Mouse (Mus musculus): ENCODE measurements at regions not wholly inside any gene's neighbourhood (a gene's known extent, or its start where the extent isn't known, plus 50 kb on each side); places are given as distances from the start of the nearest gene placed in this dataset.

GRCm38 (mm10) chr3:131886984-131887383 is 198.1 kb upstream of the Dkk2 start:
- no peaks in the 10 kb centered on the region for H3K4me1 ChIP-seq (ENCODE audit: control insufficient read depth, insufficient read depth, low read length)
- DNase-seq (ENCODE audit: low spot score) (no peak), ATAC-seq (no peak)
- H3K36me3 ChIP-seq (ENCODE audit: control insufficient read depth, insufficient read depth, low read length), result no peaks in the 10 kb centered on the region
- H3K4me2 ChIP-seq (ENCODE audit: low read length), result no peak overlapping the region
- no peak overlapping the region for H3K4me3 ChIP-seq (ENCODE audit: low read depth, low read length)
- no peaks in the 10 kb centered on the region for H3K27me3 ChIP-seq (replicated peaks; ENCODE audit: control insufficient read depth, insufficient read depth, low read length)
- H3K27ac ChIP-seq (ENCODE audit: low read depth, low read length), result no peak overlapping the region
- WGBS, result 84% methylated on average over 8 of the region's 8 CpGs
- no peak overlapping the region for H3K9ac ChIP-seq (ENCODE audit: low read length)
- H3K9me3 ChIP-seq (replicated peaks; ENCODE audit: control insufficient read depth, low read length), result no peaks in the 10 kb centered on the region

DNA sequence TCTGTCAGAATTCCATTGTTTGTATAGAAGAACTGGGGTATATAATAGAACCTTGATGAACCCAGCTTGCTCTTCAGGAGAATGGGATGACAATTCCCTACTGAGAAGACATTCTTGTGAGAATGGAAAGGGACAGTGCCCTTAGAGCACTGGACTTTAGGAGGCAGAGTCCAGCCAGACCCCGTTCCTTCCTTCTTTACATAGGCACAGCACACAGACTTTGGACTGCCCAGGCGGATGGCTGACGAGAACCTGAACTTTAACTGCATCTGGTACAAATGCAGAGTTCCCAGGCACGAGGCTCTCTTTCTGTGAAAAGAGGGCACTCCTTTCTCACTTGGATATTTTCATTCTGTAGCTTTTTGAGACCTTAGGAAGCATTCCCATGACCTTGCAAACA is 197.4 kb upstream of the Dkk2 start:
- WGBS, result 80% methylated on average over 4 of the region's 4 CpGs
- H3K4me2 ChIP-seq (ENCODE audit: low read length), result no peak overlapping the region
- DNase-seq (ENCODE audit: low spot score), result no peak

DNA sequence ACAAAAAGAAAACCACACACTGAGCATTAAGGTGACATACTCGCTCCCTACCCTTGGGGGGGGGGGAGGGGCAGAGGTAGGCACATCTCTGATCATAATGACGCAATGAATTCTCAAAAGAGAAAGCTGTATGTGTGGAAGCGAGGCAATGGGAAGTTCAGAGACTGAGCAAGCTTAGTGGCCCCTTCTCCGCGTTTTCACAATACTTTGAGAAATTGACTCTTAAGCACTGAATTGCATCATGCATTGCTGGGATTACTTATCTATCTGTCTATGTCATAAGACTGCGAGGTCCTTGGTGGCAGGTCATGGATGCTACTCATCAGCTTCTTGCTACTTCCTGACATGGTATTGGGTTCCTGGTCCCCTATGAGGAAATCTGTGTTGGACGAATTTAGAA is 193.2 kb upstream of the Dkk2 start:
- 87% methylated on average over 7 of the region's 7 CpGs for WGBS
- no peak for DNase-seq (ENCODE audit: low spot score)
- H3K4me3 ChIP-seq (ENCODE audit: low read depth, low read length), result no peak overlapping the region

More for the DNA sequence above, 197.4 kb upstream of the Dkk2 start:
- Histone ChIP-seq H3K27ac (ENCODE audit: low read depth, low read length) (no peak overlapping the region), H3K36me3 (ENCODE audit: control insufficient read depth, insufficient read depth, low read length) (no peaks in the 10 kb centered on the region), H3K4me1 (ENCODE audit: control insufficient read depth, insufficient read depth, low read length) (no peaks in the 10 kb centered on the region), H3K4me3 (ENCODE audit: low read depth, low read length) (no peak overlapping the region), H3K9ac (ENCODE audit: low read length) (no peak overlapping the region), H3K27me3 (replicated peaks; ENCODE audit: control insufficient read depth, insufficient read depth, low read length) (no peaks in the 10 kb centered on the region), H3K9me3 (replicated peaks; ENCODE audit: control insufficient read depth, low read length) (no peaks in the 10 kb centered on the region)
- ATAC-seq, result no peak

GRCm38 (mm10) chr3:131893061-131893804 is 191.9 kb upstream of the Dkk2 start:
- Histone ChIP-seq H3K9me3 (replicated peaks; ENCODE audit: control insufficient read depth, low read length) (no peaks in the 10 kb centered on the region), H3K36me3 (ENCODE audit: control insufficient read depth, insufficient read depth, low read length) (no peaks in the 10 kb centered on the region), H3K27me3 (replicated peaks; ENCODE audit: control insufficient read depth, insufficient read depth, low read length) (no peaks in the 10 kb centered on the region), H3K9ac (ENCODE audit: low read length) (no peak overlapping the region), H3K4me1 (ENCODE audit: control insufficient read depth, insufficient read depth, low read length) (no peaks in the 10 kb centered on the region), H3K4me3 (ENCODE audit: low read depth, low read length) (no peak overlapping the region), H3K4me2 (ENCODE audit: low read length) (no peak overlapping the region), H3K27ac (ENCODE audit: low read depth, low read length) (no peak overlapping the region)
- ATAC-seq (no peak), DNase-seq (ENCODE audit: low spot score) (peak; percentile 7)
- 42% methylated on average over 16 of the region's 16 CpGs for WGBS

More for the DNA sequence above, 193.2 kb upstream of the Dkk2 start:
- Histone ChIP-seq H3K4me2 (ENCODE audit: low read length) (no peak overlapping the region), H3K36me3 (ENCODE audit: control insufficient read depth, insufficient read depth, low read length) (no peaks in the 10 kb centered on the region), H3K4me1 (ENCODE audit: control insufficient read depth, insufficient read depth, low read length) (no peaks in the 10 kb centered on the region), H3K9me3 (replicated peaks; ENCODE audit: control insufficient read depth, low read length) (no peaks in the 10 kb centered on the region), H3K9ac (ENCODE audit: low read length) (no peak overlapping the region), H3K27me3 (replicated peaks; ENCODE audit: control insufficient read depth, insufficient read depth, low read length) (no peaks in the 10 kb centered on the region), H3K27ac (ENCODE audit: low read depth, low read length) (no peak overlapping the region)
- ATAC-seq, result no peak

DNA sequence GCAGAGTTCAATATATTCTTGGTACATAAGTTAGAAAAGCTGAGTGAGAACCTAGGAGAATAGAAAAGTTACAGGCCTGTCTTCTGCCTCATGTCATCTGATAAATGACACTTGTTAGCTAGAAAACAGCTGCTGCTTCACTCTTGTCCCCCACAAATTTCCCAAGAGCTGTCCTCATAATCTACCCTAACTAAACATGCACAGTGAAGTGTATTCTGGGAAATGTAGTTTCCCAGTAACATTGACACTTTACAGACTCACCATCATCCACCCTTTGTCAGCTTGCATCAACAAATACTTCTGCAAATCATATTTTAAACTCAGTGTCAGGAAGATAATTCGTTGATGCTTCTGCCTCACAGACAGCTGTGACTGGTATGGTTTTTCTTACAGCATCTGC is 190.0 kb upstream of the Dkk2 start:
- no peak overlapping the region for H3K9ac ChIP-seq (ENCODE audit: low read length)
- H3K9me3 ChIP-seq (replicated peaks; ENCODE audit: control insufficient read depth, low read length), result no peaks in the 10 kb centered on the region
- no peak overlapping the region for H3K27ac ChIP-seq (ENCODE audit: low read depth, low read length)
- DNase-seq (ENCODE audit: low spot score) (no peak), ATAC-seq (no peak)
- no peaks in the 10 kb centered on the region for H3K4me1 ChIP-seq (ENCODE audit: control insufficient read depth, insufficient read depth, low read length)
- H3K4me2 ChIP-seq (ENCODE audit: low read length), result no peak overlapping the region
- no peaks in the 10 kb centered on the region for H3K27me3 ChIP-seq (replicated peaks; ENCODE audit: control insufficient read depth, insufficient read depth, low read length)
- WGBS, result 82% methylated on average over 1 of the region's 1 CpGs
- no peak overlapping the region for H3K4me3 ChIP-seq (ENCODE audit: low read depth, low read length)
- no peaks in the 10 kb centered on the region for H3K36me3 ChIP-seq (ENCODE audit: control insufficient read depth, insufficient read depth, low read length)

- no peak for ATAC-seq
- no peak overlapping the region for H3K4me3 ChIP-seq (ENCODE audit: low read depth, low read length)
Measured at GRCm38 (mm10) chr3:131913534-131913933, 171.6 kb upstream of the Dkk2 start.

GRCm38 (mm10) chr3:131914372-131914771 is 170.7 kb upstream of the Dkk2 start:
- H3K4me3 ChIP-seq (ENCODE audit: low read depth, low read length), result no peak overlapping the region
- no peak overlapping the region for H3K9ac ChIP-seq (ENCODE audit: low read length)
- ATAC-seq (no peak), DNase-seq (ENCODE audit: low spot score) (peak; percentile 17)
- WGBS, result 85% methylated on average over 3 of the region's 3 CpGs
- H3K4me1 ChIP-seq (ENCODE audit: control insufficient read depth, insufficient read depth, low read length), result no peaks in the 10 kb centered on the region
- H3K36me3 ChIP-seq (ENCODE audit: control insufficient read depth, insufficient read depth, low read length), result no peaks in the 10 kb centered on the region
- H3K4me2 ChIP-seq (ENCODE audit: low read length), result no peak overlapping the region
- H3K27ac ChIP-seq (ENCODE audit: low read depth, low read length), result no peak overlapping the region
- H3K27me3 ChIP-seq (replicated peaks; ENCODE audit: control insufficient read depth, insufficient read depth, low read length), result no peaks in the 10 kb centered on the region
- no peaks in the 10 kb centered on the region for H3K9me3 ChIP-seq (replicated peaks; ENCODE audit: control insufficient read depth, low read length)

More at GRCm38 (mm10) chr3:131913534-131913933, 171.6 kb upstream of the Dkk2 start:
- 89% methylated on average over 6 of the region's 6 CpGs for WGBS
- no peaks in the 10 kb centered on the region for H3K36me3 ChIP-seq (ENCODE audit: control insufficient read depth, insufficient read depth, low read length)
- H3K4me1 ChIP-seq (ENCODE audit: control insufficient read depth, insufficient read depth, low read length), result no peaks in the 10 kb centered on the region
- H3K27ac ChIP-seq (ENCODE audit: low read depth, low read length), result no peak overlapping the region
- no peak overlapping the region for H3K4me2 ChIP-seq (ENCODE audit: low read length)
- no peak overlapping the region for H3K9ac ChIP-seq (ENCODE audit: low read length)
- H3K27me3 ChIP-seq (replicated peaks; ENCODE audit: control insufficient read depth, insufficient read depth, low read length), result no peaks in the 10 kb centered on the region
- H3K9me3 ChIP-seq (replicated peaks; ENCODE audit: control insufficient read depth, low read length), result no peaks in the 10 kb centered on the region
- no peak for DNase-seq (ENCODE audit: low spot score)

- Histone ChIP-seq H3K9me3 (replicated peaks; ENCODE audit: control insufficient read depth, low read length) (no peaks in the 10 kb centered on the region), H3K27ac (ENCODE audit: low read depth, low read length) (no peak overlapping the region), H3K9ac (ENCODE audit: low read length) (no peak overlapping the region), H3K4me2 (ENCODE audit: low read length) (no peak overlapping the region), H3K4me1 (ENCODE audit: control insufficient read depth, insufficient read depth, low read length) (no peaks in the 10 kb centered on the region), H3K36me3 (ENCODE audit: control insufficient read depth, insufficient read depth, low read length) (no peaks in the 10 kb centered on the region), H3K27me3 (replicated peaks; ENCODE audit: control insufficient read depth, insufficient read depth, low read length) (no peaks in the 10 kb centered on the region), H3K4me3 (ENCODE audit: low read depth, low read length) (no peak overlapping the region)
- DNase-seq (ENCODE audit: low spot score) (no peak), ATAC-seq (no peak)
- 81% methylated on average over 7 of the region's 7 CpGs for WGBS
Measured at GRCm38 (mm10) chr3:131914997-131915396, 170.1 kb upstream of the Dkk2 start.

GRCm38 (mm10) chr3:131917734-131918534 is 167.2 kb upstream of the Dkk2 start:
- 72% methylated on average over 13 of the region's 13 CpGs for WGBS

More at GRCm38 (mm10) chr3:131917734-131918534, 167.2 kb upstream of the Dkk2 start:
- H3K9me3 ChIP-seq (replicated peaks; ENCODE audit: control insufficient read depth, low read length), result no peaks in the 10 kb centered on the region
- no peak overlapping the region for H3K4me3 ChIP-seq (ENCODE audit: low read depth, low read length)
- ATAC-seq (peak; percentile 66; the same call in 1 of the 2 replicates), DNase-seq (ENCODE audit: low spot score) (peak; percentile 29)
- H3K36me3 ChIP-seq (ENCODE audit: control insufficient read depth, insufficient read depth, low read length), result no peaks in the 10 kb centered on the region
- no peak overlapping the region for H3K4me2 ChIP-seq (ENCODE audit: low read length)
- H3K27me3 ChIP-seq (replicated peaks; ENCODE audit: control insufficient read depth, insufficient read depth, low read length), result no peaks in the 10 kb centered on the region
- H3K27ac ChIP-seq (ENCODE audit: low read depth, low read length), result no peak overlapping the region
- no peaks in the 10 kb centered on the region for H3K4me1 ChIP-seq (ENCODE audit: control insufficient read depth, insufficient read depth, low read length)
- H3K9ac ChIP-seq (ENCODE audit: low read length), result no peak overlapping the region

Data from forebrain, embryonic 14.5 days (tissue).